Mouse (Mus musculus) limb, embryonic 12.5 days (tissue): Measurements from ENCODE around the gene Bcl10. TPM values are rescaled to one million over a fixed set of nuclear protein-coding genes. Genes with fewer than 3 reads are reported as not detected.

Source experiments
- ATAC-seq: fragments of 200-750 bp; cut with Nextera tagmentation; 2 replicates; pipeline ENCODE4 v1.8.0; 2017; ENCODE audit warnings: low read depth, moderate TSS enrichment; ENCODE audit not compliant: insufficient number of reproducible peaks, insufficient read depth, low FRiP score, low TSS enrichment
- H3K27ac ChIP-seq: fragments of 300-500 bp; sonication (generic); 2 replicates; pipeline ENCODE4 v1.5.1; 2016; ENCODE audit warnings: mild to moderate bottlenecking, moderate library complexity
- H3K27me3 ChIP-seq: fragments of 300-500 bp; sonication (generic); 2 replicates; pipeline ENCODE4 v1.6.1; 2016; ENCODE audit warnings: mild to moderate bottlenecking, moderate library complexity
- H3K36me3 ChIP-seq: fragments of 300-500 bp; sonication (generic); 2 replicates; pipeline ENCODE4 v1.6.1; 2016; ENCODE audit warnings: mild to moderate bottlenecking, moderate library complexity
- H3K4me1 ChIP-seq: fragments of 300-500 bp; sonication (generic); replicated peaks from 2 replicates; pipeline ENCODE4 v1.6.1; 2016
- H3K4me2 ChIP-seq: fragments of 300-500 bp; sonication (generic); 2 replicates; pipeline ENCODE4 v1.6.1; 2016; ENCODE audit warnings: mild to moderate bottlenecking, moderate library complexity
- H3K4me3 ChIP-seq: fragments of 300-500 bp; sonication (generic); replicated peaks from 2 replicates; pipeline ENCODE4 v1.5.1; 2016; ENCODE audit warnings: mild to moderate bottlenecking
- H3K9ac ChIP-seq: fragments of 300-500 bp; sonication (generic); replicated peaks from 2 replicates; pipeline ENCODE4 v1.6.1; 2016; ENCODE audit warnings: mild to moderate bottlenecking, moderate library complexity
- H3K9me3 ChIP-seq: fragments of 300-500 bp; sonication (generic); 2 replicates; pipeline ENCODE4 v1.6.1; 2016; ENCODE audit warnings: mild to moderate bottlenecking, moderate library complexity
- WGBS: fragments of 180-500 bp; shearing (Covaris S2); methylation state at CpG from one replicate; pipeline ENCODE4 v1.1.7; 2016; 5-methylcytosine and 5-hydroxymethylcytosine counted together
- polyA plus RNA-seq: library from polyadenylated mRNA; unstranded; fragments of >200 nt; fragmentation: Nextera tagmentation; extraction: Ambion mirVana; gene quantifications from 2 replicates; pipeline ENCODE4 v1.2.1, GENCODE M21; 2016

The Bcl10 gene
- polyA plus RNA-seq, 1 experiment from 2014 or later, result 54.6 TPM

- Histone ChIP-seq H3K4me3 (no peak overlapping the region), H3K9ac (no peak overlapping the region), H3K36me3 (no peaks in the 10 kb centered on the region), H3K4me2 (no peak overlapping the region), H3K27me3 (no peaks in the 10 kb centered on the region), H3K4me1 (no peaks in the 10 kb centered on the region), H3K9me3 (peaks cover 14% of the 10 kb centered on the region; the same call in 1 of the 2 replicates), H3K27ac (no peak overlapping the region)
- no peak for ATAC-seq
- 92% methylated on average over 5 of the region's 5 CpGs for WGBS
These were observed 6.2 kb upstream of the Bcl10 start for GRCm38 (mm10) chr3:145916374-145916773.

- no peak for ATAC-seq
- Histone ChIP-seq H3K4me3 (no peak overlapping the region), H3K27me3 (no peaks in the 10 kb centered on the region), H3K27ac (no peak overlapping the region), H3K4me1 (no peaks in the 10 kb centered on the region), H3K36me3 (no peaks in the 10 kb centered on the region), H3K9ac (no peak overlapping the region), H3K4me2 (no peak overlapping the region), H3K9me3 (peaks cover 14% of the 10 kb centered on the region; the same call in 1 of the 2 replicates)
- 85% methylated on average over 4 of the region's 4 CpGs for whole genome bisulfite sequencing
These were observed 5.8 kb upstream of the Bcl10 start for GRCm38 (mm10) chr3:145916826-145917225.

DNA sequence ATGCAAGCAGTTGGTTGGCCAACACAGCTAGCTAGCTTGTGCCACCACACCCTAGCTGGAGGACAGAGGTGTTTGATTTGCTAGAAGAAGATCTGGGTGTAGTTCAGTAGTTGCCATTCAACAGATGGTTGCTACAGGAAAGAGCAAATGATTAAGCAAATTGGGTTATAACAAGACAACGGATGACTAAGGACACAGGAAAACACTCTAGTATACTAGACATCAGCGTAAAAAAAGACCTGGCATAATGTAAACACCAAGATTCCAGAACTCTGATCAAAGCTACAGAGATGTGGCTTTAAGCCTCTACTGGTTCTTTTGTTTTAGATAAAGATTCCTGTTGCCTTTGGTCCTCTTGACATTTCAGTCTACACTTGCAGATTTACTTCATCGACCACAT, 367 bp downstream of the Bcl10 start:
- WGBS, result 67% methylated on average over 3 of the region's 3 CpGs
- peaks cover 11% of the 10 kb centered on the region for H3K4me1 ChIP-seq

DNA sequence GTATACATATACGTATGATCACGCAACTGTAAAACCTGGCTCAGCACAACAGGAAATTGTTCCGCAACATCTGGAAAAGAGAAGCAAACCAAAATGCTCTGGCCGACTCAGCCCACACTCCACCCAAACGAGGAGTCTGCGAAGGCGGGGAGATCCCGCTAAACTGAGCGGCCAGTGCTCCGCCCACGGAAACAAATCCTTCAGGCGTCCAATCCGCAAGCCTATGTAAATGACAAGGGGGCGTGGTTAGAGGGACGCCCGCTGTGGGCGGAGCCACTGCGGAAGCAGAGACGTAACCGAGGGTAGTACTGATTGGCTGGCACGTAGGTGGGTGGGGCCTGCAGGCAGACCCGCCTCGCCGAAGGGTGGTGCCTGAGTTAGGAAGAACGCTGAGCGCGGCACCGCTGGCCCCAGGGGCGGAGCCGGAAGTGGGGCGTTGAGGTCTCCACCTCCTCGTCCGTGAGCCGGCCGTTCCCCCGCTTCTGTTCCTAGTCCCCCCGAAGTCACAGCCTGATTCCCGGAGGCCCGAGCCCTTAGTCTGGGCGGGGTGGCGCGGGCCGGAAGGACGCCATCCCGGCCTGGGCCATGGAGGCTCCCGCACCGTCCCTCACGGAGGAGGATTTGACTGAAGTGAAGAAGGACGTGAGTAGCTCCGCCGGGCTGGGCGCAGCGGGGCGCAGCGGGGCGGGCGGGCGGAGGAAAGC, 1.4 kb downstream of the Bcl10 start:
- Histone ChIP-seq H3K4me2 (peak overlapping the region; percentile 60), H3K27ac (peak overlapping the region; percentile 96), H3K9ac (peak overlapping the region; percentile 84), H3K4me3 (peak overlapping the region; percentile 90), H3K9me3 (peaks cover under 1% of the 10 kb centered on the region; the same call in 1 of the 2 replicates), H3K4me1 (peaks cover 11% of the 10 kb centered on the region), H3K36me3 (peaks cover 10% of the 10 kb centered on the region; the same call in 1 of the 2 replicates), H3K27me3 (no peaks in the 10 kb centered on the region)
- WGBS, result under 1% methylated on average over 58 of the region's 58 CpGs
- ATAC-seq, result peak; percentile 99

More for the DNA sequence above, 367 bp downstream of the Bcl10 start:
- H3K27ac ChIP-seq, result peak overlapping the region; percentile 91
- H3K27me3 ChIP-seq, result no peaks in the 10 kb centered on the region
- H3K9ac ChIP-seq, result no peak overlapping the region
- peaks cover 8% of the 10 kb centered on the region; the same call in 1 of the 2 replicates for H3K36me3 ChIP-seq
- peaks cover 11% of the 10 kb centered on the region; the same call in 1 of the 2 replicates for H3K9me3 ChIP-seq
- no peak overlapping the region for H3K4me3 ChIP-seq
- no peak for ATAC-seq
- peak overlapping the region; percentile 53; the same call in 1 of the 2 replicates for H3K4me2 ChIP-seq

GRCm38 (mm10) chr3:145924649-145925337, 2.2 kb downstream of the Bcl10 start:
- H3K27me3 ChIP-seq, result no peaks in the 10 kb centered on the region
- 4% methylated on average over 39 of the region's 39 CpGs for whole genome bisulfite sequencing
- H3K9me3 ChIP-seq, result no peaks in the 10 kb centered on the region
- H3K4me1 ChIP-seq, result peaks cover 18% of the 10 kb centered on the region
- peak overlapping the region; percentile 90 for H3K4me3 ChIP-seq
- peak overlapping the region; percentile 60 for H3K4me2 ChIP-seq
- peak overlapping the region; percentile 96 for H3K27ac ChIP-seq
- peak; percentile 4; the same call in 1 of the 2 replicates for ATAC-seq
- H3K9ac ChIP-seq, result peak overlapping the region; percentile 84
- peaks cover 10% of the 10 kb centered on the region; the same call in 1 of the 2 replicates for H3K36me3 ChIP-seq

- Histone ChIP-seq H3K27me3 (no peaks in the 10 kb centered on the region), H3K9ac (no peak overlapping the region), H3K4me1 (peaks cover 22% of the 10 kb centered on the region), H3K9me3 (no peaks in the 10 kb centered on the region), H3K36me3 (peaks cover 12% of the 10 kb centered on the region; the same call in 1 of the 2 replicates), H3K27ac (no peak overlapping the region), H3K4me2 (peak overlapping the region; percentile 60), H3K4me3 (peak overlapping the region; percentile 90)
- ATAC-seq, result no peak
- 72% methylated on average over 5 of the region's 5 CpGs for WGBS
These were observed 2.9 kb downstream of the Bcl10 start for GRCm38 (mm10) chr3:145925506-145925905.

DNA sequence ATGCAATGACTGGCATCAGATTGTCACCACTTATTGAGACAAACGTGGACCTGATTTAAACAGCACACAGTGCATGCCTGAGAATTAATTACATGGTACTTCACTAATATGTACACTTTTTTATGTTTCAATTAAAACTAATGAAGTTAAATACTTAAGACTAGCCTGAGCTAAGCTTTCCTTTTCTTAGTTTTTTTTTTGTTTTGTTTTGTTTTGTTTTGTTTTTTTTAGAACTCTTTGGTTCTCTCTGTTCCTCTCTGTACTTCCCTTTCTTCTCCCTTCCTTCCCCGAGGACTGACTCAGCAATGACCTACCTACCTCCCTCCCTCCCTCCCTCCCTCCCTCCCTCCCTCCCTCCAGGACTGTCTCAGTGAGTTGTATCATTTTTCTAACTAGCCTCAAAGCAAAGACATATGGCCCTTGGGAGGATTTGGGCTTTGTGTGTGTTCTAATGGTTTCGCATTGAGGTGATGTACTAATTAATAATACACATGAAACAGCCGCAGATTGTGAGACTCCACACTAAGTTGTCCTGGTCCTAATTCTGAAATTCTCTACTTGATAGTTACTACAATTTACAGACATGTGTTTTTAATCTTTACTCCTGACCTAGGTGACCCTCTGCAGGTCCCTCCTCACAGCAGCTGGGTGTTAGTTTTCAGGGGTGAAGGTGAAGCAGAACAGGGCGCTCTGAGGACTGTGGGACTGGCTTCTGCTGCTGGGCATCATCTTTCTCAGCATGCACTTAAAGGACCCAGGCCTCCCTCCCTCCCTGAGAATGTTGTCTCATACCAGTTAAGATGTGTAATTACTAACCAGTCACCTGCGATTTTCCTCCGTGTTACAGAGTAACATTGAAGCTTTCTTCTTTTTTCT, 7.2 kb downstream of the Bcl10 start:
- Histone ChIP-seq H3K4me3 (no peak overlapping the region), H3K9ac (no peak overlapping the region), H3K4me2 (no peak overlapping the region), H3K27ac (no peak overlapping the region), H3K4me1 (peaks cover 22% of the 10 kb centered on the region), H3K9me3 (no peaks in the 10 kb centered on the region), H3K27me3 (no peaks in the 10 kb centered on the region), H3K36me3 (peaks cover 50% of the 10 kb centered on the region)
- peak; percentile 52; the same call in 1 of the 2 replicates for ATAC-seq
- 24% methylated on average over 7 of the region's 7 CpGs for WGBS

DNA sequence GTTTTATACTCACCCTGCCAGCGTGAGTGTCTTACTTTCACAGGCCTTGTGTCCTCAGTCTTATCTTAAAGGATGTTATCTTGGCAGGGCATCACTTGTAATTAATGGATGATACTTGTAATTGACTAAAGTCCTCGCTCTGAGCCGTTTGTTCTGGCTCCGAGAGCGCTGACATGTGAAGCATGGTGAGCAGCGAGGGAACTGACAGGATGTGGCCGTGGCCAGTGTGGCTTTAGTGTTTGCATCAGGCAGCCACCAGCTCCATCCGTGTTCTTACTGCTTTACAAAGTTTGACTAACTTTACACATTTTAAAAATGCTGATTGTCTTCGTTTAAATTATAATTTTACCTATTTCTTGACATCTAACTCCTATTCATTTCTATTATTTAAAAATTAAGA, 11.2 kb downstream of the Bcl10 start:
- Histone ChIP-seq H3K4me3 (no peak overlapping the region), H3K27me3 (no peaks in the 10 kb centered on the region), H3K27ac (no peak overlapping the region), H3K4me2 (no peak overlapping the region), H3K36me3 (peaks cover 41% of the 10 kb centered on the region), H3K9ac (no peak overlapping the region), H3K4me1 (peaks cover 16% of the 10 kb centered on the region), H3K9me3 (no peaks in the 10 kb centered on the region)
- ATAC-seq, result no peak
- WGBS, result 80% methylated on average over 9 of the region's 9 CpGs

GRCm38 (mm10) chr3:145937505-145938404, 15.2 kb downstream of the Bcl10 start, which contains the start of gene 2410004B18Rik:
Gene 2410004B18Rik (plus strand): TSS chr3:145938014.
- Histone ChIP-seq H3K36me3 (peaks cover 41% of the 10 kb centered on the region), H3K27ac (peak within 1 kb of the TSS; percentile 72)

More at GRCm38 (mm10) chr3:145937505-145938404, 15.2 kb downstream of the Bcl10 start, which contains the start of gene 2410004B18Rik:
- 2% methylated on average over 68 of the region's 70 CpGs for WGBS
- Histone ChIP-seq H3K4me2 (peak within 1 kb of the TSS; percentile 77), H3K4me1 (peaks cover 13% of the 10 kb centered on the region), H3K27me3 (no peaks in the 10 kb centered on the region), H3K9ac (peak within 1 kb of the TSS; percentile 93), H3K9me3 (no peaks in the 10 kb centered on the region), H3K4me3 (peak within 1 kb of the TSS; percentile 96)
- ATAC-seq, result peak; percentile 84
